Mouse (Mus musculus) stomach, embryonic 14.5 days (tissue): ENCODE results near the gene Tbccd1. TPM values are rescaled to one million over a fixed set of nuclear protein-coding genes. Genes with fewer than 3 reads are reported as not detected.

Experiments used
- polyA plus RNA-seq: library from polyadenylated mRNA; unstranded; fragments of >200 nt; fragmentation: Nextera tagmentation; extraction: Ambion mirVana; gene quantifications from 2 replicates; pipeline ENCODE4 v1.2.1, GENCODE M21; 2014

The Tbccd1 gene
- polyA plus RNA-seq, 1 experiment from 2014 or later, result 32.2 TPM

Other genes starting within 250 kb of the Tbccd1 start
- gene Dgkg, start 200.4 kb downstream of the Tbccd1 start, polyA plus RNA-seq, result 1.5 and 1.8 TPM in 2 replicates
- not detected in 2 replicates for gene Crygs, start 46.1 kb downstream of the Tbccd1 start, polyA plus RNA-seq
- gene Dnajb11, start 176 bp upstream of the Tbccd1 start, polyA plus RNA-seq, result 75.1 and 87.3 TPM in 2 replicates
- 0.21 and 1.3 TPM in 2 replicates for gene Ahsg, start 33.6 kb upstream of the Tbccd1 start, polyA plus RNA-seq
- 0.16 and 0.48 TPM in 2 replicates for gene Fetub, start 60.7 kb upstream of the Tbccd1 start, polyA plus RNA-seq
- gene Hrg, start 93.4 kb upstream of the Tbccd1 start, polyA plus RNA-seq, result not detected in 2 replicates
- gene Kng2, start 171.8 kb upstream of the Tbccd1 start, polyA plus RNA-seq, result not detected in 2 replicates
- 0.13 and 0.59 TPM in 2 replicates for gene Kng1, start 200.2 kb upstream of the Tbccd1 start, polyA plus RNA-seq
- 270 and 285 TPM in 2 replicates for gene Eif4a2, start 249.8 kb upstream of the Tbccd1 start, polyA plus RNA-seq